Mouse (Mus musculus) CD4-positive, CD25-positive, alpha-beta regulatory T cell, adult 2 months (primary cell): ENCODE data around the gene Dhrs11.
"Not testable (repeated sequence)": the region's sequence is repeated elsewhere in the genome, so short reads cannot be mapped to it uniquely, and the experiment has no call there.

Experiments used
- DNase-seq: peaks from one replicate; pipeline ENCODE4 v3.0.0-alpha.2; 2012; ENCODE audit warnings: low read depth, low spot score

Gene Dhrs11

GRCm38 (mm10) chr11:84828516-84829399 is at the start of gene Dhrs11:
Dhrs11 (minus strand) TSS chr11:84828994.
- DNase-seq: peak; percentile 86

- DNase-seq: not testable (repeated sequence)
Observed at GRCm38 (mm10) chr11:84876020-84876419, 47.2 kb upstream of the Dhrs11 start.

GRCm38 (mm10) chr11:84873042-84873833 is 44.4 kb upstream of the Dhrs11 start:
- no peak for DNase-seq

- DNase-seq: no peak
Observed at GRCm38 (mm10) chr11:84871548-84872069, 42.8 kb upstream of the Dhrs11 start.

- DNase-seq: no peak
Observed at GRCm38 (mm10) chr11:84871046-84871445, 42.3 kb upstream of the Dhrs11 start.

DNA sequence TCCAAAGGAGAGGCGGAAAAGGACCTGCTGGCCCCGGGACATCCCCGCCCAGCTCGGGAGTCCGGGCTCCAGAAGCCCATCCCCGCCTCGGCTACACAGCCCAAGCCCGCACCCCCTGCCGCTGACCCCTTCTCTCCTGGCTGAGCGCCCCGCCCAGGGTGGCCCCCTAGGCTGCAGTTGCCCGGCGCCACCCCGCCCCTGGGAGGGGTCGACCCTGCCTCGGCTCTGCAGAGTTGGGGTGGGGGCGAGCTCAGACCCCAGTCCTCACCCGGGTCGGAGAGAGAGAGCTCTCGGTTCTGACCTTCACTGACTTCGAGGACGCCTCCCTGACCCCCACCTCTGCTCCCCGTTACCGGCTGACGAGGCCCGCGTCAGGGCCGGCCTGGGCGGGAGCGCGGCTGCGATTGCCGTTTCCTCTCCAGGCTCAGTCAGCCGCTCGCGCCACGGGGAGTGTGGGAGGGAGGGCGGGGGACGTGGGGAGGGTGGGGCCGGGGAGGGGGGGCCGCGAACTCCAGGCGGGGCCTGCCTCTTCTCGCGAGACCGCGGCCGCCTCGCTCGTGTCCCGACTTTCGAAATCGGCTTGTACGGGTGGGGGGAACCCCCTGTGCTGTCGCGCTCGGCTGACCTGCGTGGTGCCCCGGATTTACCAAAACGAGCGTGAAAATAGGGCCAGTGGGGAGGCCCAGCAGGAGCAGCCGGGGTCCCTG is 41.7 kb upstream of the Dhrs11 start, which contains the start of gene Ggnbp2:
Ggnbp2 (minus strand) TSS at position 481 of the 707 bp plus-strand sequence.
- peak; percentile 97 for DNase-seq

DNA sequence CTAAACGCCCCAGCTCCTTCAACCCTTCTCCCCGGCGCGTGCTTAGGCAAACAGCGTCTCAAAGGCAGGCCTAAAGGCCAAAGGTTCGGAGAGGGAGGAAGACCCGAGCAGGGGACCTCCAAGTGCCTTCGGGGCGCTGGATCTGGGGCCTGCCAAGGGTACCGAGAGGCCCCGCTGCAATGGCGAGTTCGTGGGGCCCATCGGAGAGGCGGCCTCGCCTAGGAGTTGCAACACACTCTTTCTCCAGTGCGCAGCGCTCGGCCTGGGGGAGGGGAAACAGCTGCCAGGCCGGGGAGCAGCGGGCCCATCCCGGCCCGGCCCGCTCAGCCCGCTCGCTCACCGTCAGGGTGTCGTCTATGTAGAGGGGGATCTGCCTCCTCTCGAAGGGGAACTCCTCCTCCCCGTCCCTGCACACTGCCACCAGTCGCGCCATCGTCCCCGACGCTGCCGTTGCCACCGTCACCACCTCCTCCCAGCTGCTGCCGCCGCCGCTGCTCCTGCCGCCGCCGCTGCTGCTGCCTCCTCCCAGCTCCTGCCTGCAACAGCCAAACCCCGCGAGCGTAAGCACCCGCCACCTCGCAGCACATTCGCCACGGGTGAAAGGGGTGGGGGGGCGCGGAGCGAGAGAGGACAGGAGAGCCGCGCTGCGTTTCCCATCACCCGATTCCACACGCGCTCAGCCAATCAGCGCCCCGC is 40.9 kb upstream of the Dhrs11 start:
- DNase-seq: peak; percentile 97

GRCm38 (mm10) chr11:84868786-84869259 is 40.0 kb upstream of the Dhrs11 start:
- DNase-seq: peak; percentile 45

DNA sequence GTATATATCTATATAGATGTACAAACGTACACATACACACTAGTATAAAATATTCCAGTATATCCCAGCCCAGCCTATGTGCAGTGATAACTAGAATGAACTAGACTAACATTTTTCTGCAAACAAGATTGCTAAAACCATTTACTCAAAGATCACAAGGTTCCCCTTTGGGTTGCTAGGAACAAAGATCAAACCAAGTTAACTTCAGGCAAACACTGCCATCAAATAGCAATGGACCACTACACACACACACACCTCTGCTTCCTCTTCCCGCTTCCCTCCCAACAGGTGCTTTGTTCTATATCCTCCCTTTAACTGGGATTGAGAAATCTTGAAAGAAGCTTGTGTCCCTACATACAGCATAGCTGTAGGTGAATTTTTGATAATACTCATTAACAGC is 38.8 kb upstream of the Dhrs11 start:
- no peak for DNase-seq

DNA sequence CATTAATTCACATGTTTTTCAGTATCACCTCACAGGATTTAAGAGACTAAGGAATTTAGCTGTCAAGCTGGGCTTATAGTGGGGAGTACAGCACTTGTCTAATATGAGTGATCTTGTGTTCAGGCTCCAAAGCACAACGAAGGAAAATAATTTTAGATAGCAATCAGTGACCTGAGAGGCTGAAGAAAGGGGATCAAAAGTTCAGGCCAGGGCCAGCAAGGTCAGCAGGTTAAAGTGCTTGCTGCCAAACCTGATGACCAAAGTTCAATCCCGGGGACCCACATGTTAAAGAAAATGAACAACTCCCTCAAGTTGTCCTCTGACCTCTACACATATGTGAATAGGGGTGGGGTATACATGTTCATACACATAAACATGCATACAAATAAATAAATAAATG is 36.5 kb upstream of the Dhrs11 start:
- DNase-seq: no peak

GRCm38 (mm10) chr11:84855285-84855684 is 26.5 kb upstream of the Dhrs11 start:
- no peak for DNase-seq

DNA sequence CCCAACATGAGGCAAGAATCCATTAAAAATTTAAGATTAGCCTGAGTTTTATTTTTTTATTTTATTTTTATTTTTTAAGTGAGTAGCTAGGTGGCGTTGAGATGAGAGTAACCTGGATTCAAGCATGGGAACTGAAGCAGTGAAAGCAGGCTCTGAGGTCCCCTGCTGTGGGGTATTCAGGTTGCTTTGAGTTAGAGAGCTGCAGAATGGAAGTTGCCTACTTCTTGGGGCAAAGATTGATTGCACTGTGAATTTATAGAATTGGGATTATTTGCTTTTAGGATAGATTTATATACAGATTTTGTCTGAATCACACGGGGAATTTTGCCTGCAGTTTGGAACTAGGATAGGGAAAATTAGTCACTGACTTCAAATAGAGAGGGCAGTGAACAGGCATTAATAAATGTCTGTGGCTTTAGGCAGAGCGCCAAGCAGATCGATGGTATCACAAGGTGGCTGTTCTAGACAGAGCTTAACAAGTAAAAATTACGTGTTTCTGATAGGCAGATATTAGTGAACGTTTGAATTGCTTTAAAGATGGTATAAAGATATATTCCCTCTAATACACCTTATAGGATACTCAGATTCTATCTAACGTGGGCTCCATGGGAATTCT is 18.8 kb upstream of the Dhrs11 start:
- no peak for DNase-seq

DNA sequence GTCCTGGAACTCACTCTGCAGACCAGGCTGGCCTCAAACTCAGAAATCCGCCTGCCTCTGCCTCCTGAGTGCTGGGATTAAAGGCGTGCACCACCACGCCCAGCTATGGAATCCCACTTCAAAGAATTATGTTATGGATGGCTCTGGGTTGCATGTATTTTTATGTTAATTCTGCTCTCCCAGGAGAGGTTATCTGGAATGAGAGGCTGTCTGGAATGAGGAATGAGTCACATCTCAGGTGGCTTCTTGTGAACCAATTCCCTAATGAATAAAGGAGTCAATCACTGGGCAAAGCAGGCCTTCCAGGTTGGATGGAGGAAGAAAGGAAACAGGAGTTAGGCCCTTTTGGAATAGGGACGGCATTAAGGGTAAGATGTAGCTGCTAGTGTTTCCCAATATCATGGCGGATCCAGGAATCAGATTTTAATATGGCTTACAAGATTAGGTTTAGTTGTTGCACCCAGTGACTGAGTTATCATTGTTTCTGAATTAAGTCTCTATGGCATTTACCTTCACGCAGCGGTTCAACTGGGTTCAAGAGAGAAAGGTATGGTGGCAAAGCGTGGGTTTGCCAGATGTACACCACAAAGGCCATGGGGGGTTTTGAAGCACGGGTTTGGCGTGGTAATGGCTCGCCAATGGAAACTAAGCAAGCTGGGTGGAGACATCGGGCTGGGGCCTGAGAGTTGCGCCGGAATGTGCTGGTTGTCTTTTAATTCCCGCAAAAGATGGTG is 18.1 kb upstream of the Dhrs11 start:
- DNase-seq: no peak

DNA sequence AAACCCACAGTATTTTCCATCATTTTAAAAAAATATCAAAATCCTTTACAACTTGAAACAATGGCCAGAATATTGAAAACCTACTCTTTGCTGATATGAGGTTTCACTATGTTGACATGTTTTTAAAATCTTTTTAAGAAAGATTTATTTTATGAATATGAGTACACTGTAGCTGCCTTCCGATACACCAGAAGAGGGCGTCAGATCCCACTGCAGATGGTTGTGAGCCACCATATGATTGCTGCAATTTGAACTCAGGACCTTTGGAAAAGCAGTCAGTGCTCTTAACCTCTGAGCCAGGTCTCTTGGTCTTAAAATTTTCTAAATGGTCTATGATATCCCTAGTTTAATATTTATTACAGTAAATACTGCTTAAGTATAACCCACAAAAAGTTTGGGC is 10.5 kb upstream of the Dhrs11 start:
- DNase-seq: peak; percentile 52

GRCm38 (mm10) chr11:84829495-84829894 is 701 bp upstream of the Dhrs11 start:
- peak; percentile 41 for DNase-seq

- no peak for DNase-seq
Observed at GRCm38 (mm10) chr11:84827901-84828503, 792 bp downstream of the Dhrs11 start.

DNA sequence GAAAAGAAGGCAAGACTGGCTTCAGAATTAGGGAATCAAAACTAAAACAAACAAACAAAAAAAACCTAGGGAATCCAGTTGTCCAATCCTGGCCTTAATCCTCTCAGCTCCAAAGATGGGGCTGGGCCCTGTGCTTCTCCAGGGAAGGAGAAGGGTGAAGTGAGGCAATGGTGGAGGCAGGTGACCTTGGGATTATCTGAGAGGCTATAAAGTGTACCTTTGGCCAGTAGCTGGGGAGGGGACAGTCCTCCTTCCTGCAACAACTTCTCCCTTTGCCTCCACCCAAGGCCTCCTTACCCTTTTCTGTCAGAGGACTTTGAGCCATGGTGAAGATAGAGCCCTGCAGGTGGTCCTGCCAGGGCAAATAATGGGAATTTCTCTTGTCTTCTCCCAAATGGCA is 1.3 kb downstream of the Dhrs11 start:
- DNase-seq: no peak

- DNase-seq: no peak
Observed at GRCm38 (mm10) chr11:84826185-84826584, 2.6 kb downstream of the Dhrs11 start.

DNA sequence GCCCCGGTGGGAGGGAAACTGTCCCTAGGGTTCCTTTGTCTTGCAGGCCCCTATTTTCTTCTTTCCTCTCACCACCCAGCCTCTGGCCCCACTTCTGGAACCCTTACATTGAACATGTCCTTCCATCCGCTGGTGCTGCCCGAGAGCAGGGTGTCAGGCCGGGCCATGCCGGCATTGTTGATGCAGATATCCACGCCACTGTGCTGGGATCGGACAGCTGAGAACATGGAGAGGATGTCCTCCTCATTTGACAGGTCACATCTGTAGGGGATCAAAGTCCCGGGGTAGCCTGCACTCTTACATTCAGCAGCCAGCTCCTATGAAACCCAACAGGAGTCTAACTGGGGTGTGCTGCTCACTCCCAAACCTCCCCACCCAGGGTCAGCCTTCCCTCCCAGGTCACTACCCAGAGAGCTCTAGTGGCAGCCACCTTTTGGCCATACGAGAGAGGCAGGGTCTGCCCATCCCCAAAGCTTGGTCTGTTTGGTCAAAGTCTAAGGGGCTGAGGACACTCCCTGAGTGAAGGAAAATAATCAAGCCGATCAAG is 3.5 kb downstream of the Dhrs11 start:
- DNase-seq: no peak
